Mouse (Mus musculus) T-helper 1 cell (primary cell): ENCODE data around the gene Naaladl1.

Experiments used
- in situ Hi-C: fragments of 300-600 bp; cut with MboI, MseI; formaldehyde crosslinking; loops from one replicate; pipeline ENCODE4 v1.15.1; 2025; ENCODE audit warnings: high pct_unique_total_duplicates

Gene Naaladl1

DNA sequence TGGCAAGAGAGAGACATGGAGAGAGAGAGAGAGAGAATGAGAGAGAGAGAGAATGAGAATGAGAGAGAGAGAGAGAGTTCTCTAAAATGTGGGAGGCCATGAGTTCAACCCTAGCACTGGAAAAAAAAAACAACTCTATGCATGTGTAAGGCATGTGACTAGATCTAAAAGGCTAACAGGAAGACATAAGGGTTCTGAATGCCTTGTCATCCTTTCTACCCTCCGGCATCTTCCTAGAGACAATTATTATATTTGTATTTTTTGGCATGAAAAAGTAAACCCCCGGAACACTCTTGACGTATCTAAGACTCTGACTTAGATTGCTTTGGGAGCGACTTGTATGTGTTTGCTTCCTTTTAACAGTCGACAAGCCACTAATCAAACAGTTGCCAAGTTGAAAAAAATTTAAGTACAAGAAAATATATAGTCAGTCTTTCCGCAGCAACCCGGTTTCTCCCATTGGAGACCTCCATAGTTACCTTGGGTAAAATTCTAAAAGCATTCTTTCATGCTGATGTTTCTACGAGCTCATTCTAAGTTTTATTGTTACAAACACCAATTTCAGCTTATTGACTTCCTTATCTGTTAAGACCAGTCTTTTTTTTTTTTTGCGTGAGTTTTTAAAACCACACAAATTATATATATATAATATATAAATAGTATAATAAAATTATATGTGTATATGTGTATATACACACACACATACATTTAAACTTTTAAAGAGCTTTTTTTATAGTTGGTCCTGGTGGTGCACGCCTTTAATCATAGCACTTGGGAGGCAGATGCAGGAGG, 21.4 kb downstream of the Naaladl1 start:
- in situ Hi-C loops = loop anchor here (5.0 kb wide), 1 partner anchor 165 kb away; the partner anchor contains the start of gene Pola2

DNA sequence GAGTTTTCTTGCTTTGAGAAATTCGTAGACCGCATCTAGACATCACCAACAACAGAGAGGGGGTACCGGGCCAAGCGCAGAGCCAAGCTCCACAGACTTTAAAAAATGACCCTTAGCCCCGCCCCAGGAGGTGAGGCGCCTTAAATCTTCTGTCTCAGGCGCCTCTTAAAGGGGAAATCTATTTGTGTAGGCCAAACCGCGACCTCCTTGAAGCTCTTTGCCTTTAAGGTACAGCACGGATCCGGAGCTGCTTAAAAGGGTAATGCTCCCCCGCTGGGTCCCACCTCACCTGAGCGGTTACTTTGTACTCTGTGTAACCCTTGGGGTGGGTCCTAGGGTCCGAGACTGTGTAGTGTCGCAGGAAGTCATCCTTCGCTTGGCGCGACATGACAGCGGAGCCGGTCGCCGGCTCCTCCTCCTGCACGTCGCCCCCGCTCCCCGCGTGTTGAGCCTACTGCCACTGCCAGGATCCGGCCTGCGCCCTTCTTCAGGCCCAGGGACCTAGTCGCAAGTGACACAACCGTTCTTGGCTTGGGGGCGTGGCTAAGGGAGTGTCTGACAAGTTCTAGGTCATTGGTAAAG, 22.3 kb downstream of the Naaladl1 start, which contains the start of gene Snx15:
Gene Snx15 (minus strand): TSS at position 545 of the 582 bp plus-strand sequence.
- in situ Hi-C loops = loop anchor here (5.0 kb wide), 1 partner anchor 166 kb away; the partner anchor contains the start of gene Pola2

DNA sequence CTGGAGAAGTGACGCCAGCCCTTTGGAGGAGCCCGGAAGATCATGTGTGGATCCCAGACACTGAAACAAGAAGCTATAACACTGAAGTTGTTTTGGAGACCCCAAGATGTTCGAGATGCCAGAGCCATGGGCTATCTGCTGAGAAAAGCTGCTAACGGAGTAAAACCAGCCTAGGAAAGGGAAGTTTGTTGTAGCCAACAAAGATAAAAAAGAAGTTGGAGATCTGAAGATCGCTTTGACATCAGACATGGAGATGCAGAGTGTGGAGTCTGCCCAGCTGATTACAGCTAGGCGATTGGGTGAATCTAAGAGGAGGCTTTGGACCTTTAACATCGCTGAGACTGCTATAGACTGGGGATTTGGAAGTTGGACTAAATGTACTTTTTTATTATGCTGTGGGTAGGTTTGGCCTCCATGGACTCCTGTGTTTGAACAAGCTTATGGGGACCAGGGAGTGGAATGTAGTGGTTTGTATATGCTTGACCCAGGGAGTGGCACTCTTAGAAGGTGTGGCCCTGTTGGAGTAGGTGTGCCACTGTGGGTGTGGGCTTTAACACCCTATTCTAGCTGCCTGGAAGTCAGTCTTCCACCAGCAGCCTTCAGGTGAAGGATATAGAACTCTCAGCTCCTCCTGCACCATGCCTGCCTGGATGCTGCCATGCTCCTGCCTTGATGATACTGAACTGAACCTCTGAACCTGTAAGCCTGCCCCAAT, 25.0 kb downstream of the Naaladl1 start:
- in situ Hi-C loops = loop anchor here (5.0 kb wide), 1 partner anchor 93 kb away; no protein-coding TSS in a partner anchor

DNA sequence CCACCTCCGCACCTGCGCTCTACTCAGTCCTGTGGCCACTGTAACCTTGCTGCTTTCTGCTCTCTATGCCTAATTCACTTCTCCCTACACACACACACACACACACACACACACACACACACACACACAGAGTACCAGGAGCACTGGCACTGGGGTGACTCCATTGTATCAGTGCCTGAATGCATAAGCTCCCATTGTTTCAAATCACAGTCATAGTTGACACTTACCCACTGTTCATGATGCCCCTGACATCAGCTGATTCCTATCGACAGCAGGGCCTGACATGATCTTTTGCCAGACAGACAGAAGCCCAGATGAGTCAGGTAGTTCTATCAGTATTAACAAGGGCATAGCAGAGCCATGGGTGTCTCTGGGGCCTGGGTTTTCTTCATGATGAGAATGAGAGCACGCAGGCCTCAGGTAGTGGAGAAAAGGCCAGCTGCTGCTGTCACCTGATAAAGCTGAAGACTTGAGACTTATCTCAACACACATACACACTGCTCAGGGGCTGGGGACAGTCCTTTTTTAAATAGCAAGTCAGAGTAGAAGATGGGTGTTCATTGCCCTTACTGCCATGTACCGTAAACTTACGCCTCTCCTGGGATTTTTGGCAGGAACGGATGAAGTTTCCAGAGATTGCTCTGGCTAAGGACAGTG, 26.7 kb downstream of the Naaladl1 start:
- in situ Hi-C loops = loop anchor here (5.0 kb wide), 1 partner anchor 95 kb away; no protein-coding TSS in a partner anchor

DNA sequence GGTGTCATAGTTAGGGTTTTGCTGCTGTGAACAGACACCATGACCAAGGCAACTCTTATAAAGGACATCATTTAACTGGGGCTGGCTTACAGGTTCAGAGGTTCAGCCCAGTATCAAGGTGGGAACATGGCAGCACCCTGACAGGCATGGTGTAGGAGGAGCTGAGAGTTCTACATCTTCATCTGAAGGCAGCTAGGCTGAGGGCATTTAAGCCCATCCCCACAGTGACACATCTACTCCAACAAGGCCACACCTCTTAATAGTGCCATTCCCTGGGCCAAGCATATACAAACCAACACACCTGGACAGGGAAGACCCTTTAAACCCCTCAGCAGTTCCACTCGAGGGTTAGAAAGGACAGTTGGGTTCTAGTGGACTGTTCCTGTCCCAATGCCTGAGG, 27.6 kb downstream of the Naaladl1 start:
- in situ Hi-C loops = loop anchor here (5.0 kb wide), 1 partner anchor 96 kb away; no protein-coding TSS in a partner anchor

DNA sequence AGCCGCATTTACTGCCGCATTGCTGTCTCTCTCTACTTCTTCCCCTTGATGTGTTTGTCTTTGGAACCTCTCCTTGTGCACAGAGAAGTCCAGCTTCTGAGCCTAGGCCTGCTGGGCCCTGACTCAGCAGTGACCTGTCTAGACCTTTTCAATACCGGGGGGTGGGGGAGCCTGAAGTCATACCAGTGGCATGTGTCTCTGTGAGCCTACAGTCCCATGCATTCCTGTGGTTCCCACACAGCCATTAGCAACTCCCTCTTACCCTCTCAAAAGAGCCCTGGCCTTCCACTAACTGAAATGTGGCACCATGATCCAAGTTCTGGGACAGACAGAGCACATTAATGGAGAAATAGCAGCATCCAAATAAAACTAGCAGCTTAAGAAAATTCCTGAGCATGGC, 30.8 kb downstream of the Naaladl1 start:
- in situ Hi-C loops = no loop called here

DNA sequence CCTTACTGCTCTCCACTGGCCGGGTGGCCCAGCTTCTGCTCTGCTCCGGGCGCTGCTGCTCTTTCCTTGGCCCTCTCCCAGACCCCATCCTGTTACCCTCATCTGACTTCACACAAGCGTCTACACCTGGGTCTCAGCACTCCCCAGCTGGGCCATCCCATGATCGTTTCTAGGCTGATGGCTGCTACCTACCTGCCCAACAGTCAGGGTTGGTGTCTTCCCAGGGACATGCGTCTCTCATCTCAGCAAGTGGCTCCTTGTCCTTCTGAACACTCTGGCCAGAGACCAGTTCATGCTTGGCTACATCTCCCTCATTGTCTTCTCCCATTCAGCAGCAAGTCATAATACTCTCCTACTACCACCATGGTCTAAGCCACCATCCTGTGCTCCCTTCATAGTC, 34.1 kb downstream of the Naaladl1 start:
- in situ Hi-C loops = no loop called here

DNA sequence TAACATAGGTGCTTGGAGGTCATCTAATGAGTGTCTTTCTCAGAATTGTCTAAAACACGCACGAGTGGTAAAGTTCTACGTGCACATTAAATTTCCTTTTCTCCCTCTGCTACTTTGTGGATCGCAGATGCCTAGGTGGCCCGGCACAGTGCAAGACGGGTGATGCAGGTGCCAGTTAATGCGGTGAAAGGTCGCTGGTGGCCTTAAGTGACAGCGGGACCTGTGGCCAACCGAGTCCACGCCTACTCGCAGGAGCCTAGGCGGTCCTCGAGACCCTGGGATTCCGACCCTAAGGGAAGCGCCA, 34.7 kb downstream of the Naaladl1 start:
- in situ Hi-C loops = no loop called here

DNA sequence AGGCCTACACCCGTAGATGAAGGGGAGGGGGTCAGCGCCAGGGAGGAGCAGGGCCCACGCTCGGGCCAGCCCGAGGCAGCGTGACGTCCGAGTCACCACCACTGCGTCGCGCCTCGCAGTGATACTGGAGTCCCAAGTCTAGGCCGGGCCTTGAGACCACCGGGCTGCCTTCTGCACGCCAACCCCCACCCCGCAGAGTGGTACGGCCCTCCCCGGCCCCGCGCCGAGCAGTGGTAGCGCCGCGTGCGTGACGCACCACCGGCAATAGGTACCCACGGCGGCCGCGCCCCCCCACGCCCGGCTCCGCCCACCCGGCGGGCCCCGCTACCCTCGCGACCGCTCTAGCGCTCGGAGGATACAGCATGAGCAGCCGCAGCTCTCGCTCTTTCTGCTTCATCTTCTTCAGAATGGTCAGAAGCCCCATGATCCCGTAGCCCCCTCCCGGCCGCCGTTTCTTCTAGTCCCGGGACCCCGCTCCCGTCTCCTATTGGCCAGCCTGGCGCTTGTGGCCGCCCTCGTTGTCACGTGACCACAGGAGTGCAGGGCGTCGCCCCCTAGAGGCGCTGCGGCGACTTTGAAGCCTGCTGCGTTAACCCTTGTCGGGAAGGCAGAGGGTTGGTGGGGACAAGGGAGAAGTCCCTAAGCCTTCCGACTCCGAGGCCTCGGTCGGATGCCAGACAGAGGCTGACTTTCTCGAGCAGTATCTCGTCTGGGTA, 35.3 kb downstream of the Naaladl1 start, which contains the start of gene Batf2:
Gene Batf2 (plus strand): TSS at position 306 of the 716 bp plus-strand sequence.
- in situ Hi-C loops = no loop called here

DNA sequence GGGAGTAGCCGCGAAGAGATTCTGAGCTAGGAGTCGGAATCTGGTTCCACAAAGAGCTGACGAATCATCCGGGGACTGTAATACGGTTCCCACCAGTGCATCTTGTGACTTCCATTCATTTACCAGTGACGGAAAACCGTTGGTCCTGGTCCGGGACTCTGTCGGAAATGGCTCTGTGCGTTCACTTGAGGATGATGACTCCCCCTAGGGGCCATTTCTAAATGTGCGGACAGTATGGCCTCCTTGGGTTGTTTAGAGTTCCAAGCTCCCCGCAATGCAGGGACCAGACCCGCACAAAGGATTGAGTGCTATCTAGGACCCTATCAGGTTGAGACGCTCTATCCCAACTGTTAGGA, 35.8 kb downstream of the Naaladl1 start, which contains the start of gene Arl2:
Gene Arl2 (minus strand): TSS at position 155 of the 356 bp plus-strand sequence.
- in situ Hi-C loops = no loop called here

DNA sequence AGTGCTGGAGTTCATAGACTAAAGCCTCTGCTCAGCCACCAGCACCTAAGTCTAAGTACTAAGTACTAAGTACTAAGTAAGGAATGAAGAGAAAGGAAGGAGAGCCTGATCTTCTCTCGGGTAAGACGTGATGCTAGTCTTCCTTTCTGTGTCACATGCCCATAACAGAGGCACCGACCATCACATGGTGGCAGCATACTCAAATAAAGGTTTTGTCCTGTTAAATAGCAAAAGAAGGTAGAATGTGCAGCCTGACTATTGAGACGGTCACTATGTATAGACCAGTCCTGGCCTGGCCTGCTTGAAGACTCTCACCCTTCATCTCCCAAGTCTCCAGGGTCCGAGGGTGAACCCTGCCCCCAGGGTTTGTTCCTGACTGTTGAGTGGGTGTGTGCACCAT, 39.3 kb downstream of the Naaladl1 start:
- in situ Hi-C loops = no loop called here

DNA sequence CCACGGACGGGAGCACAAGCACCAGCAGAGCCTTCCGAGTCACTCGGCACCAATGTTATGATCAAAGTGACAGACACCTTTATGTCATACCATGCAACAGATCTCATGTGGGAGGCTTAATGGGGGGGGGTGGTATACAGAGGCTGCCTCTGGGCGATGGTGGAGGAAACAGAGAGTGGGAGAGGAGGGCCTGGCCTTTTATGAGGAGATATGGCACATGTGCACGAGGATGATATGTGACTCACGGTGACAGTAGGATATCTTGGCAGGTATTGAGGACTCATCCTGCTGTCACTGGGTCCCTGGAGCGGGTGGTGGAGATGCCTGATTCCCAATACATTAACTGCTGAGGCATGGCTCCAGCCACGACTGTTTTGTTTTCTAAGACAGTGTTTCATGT, 49.6 kb downstream of the Naaladl1 start:
- in situ Hi-C loops = loop anchor here (25.0 kb wide), 1 partner anchor 657 kb away; no protein-coding TSS in a partner anchor

DNA sequence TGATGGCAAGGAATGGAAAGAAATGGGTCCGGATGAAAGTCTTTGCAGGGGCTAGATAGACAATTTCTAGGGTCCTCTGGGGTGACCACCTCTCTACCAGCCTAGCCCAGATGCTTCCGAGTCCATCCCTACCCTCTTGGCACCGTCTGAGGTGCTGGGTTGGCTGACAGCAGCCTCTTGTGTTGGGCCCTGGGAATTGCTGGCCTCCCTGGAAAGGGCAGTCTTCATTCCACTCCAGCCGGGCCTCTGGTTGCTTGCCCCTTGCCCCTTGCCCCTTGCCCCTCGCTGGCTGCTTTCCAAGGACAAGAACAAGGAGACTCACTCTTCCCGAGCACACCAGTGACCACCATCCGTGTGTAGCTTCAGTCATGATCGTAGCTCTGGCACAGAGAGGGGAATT, 50.8 kb downstream of the Naaladl1 start:
- in situ Hi-C loops = loop anchor here (25.0 kb wide), 1 partner anchor 656 kb away; no protein-coding TSS in a partner anchor

DNA sequence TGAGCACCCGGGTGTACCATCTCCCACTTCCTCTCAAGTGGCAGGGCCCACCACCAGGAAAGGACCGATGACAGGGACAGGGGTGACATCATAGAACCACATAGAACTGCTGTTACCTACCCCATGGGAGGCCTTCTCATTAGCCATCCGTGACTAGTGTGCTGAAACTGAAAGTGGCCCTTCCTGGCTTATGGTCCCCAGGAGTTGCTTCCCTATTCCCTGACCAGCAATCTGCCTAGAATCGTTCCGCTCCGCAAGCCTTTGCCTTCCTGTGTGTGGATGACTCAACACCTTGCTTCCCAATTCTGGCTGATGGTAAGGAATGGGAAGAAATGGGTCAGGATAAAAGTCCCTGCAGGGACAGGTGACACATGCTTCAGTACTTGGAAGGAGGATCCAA, 51.6 kb downstream of the Naaladl1 start:
- in situ Hi-C loops = loop anchor here (25.0 kb wide), 1 partner anchor 655 kb away; no protein-coding TSS in a partner anchor

DNA sequence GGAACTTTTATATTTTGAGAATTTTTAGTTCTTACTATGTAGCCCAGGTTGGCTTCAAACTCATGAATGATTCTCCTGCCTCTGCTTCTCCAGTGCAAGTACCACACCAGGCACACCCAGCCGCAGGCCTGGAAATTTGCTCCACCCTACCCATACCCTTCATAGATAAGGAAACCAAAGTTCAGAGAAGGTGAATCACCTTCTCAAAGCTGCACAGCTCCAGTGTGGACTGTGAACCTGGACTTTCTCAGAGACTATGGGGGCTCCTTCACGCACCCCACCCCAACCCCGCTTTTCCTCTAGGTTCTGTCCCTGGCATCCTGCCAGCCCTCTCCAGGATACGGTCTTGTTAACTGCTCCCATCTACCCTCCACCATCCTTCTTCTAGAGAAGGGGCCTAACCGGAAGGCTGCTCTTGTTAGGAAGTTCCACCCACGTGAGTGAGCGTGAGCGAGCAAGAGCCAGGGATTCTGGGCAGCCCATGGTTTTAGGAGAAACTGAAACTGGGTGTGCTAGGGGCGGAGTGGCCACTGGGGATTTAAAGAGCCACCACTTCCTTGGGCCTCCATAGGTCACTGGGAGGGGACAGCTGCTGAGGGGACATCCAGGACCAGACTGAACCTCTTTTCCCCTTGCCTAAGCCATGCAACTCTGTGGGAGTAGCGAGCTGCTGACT, 58.4 kb downstream of the Naaladl1 start:
- in situ Hi-C loops = loop anchor here (25.0 kb wide), 1 partner anchor 648 kb away; no protein-coding TSS in a partner anchor
